Mouse (Mus musculus) heart, postnatal 10 days (tissue): ENCODE data around the gene Kif1bp. TPM values are rescaled to one million over a fixed set of nuclear protein-coding genes. Genes with fewer than 3 reads are reported as not detected.

Experiments
- total RNA-seq, 2 experiments: library from RNA; stranded (reverse); gene quantifications; 2 replicates each; pipeline ENCODE4 v1.2.3; 2021

Gene Kif1bp
- total RNA-seq, 2 experiments from 2014 or later = 36.0 to 36.5 TPM

Other genes with a start within 250 kb of the Kif1bp start
- 100 to 1,000 TPM; 167 to 178 TPM for gene Hk1, start 198.5 kb downstream of the Kif1bp start, total RNA-seq
- not detected for gene Hkdc1, start 156.0 kb downstream of the Kif1bp start, total RNA-seq
- gene 4930507D05Rik, start 129.0 kb downstream of the Kif1bp start, total RNA-seq = under 1 TPM; 0.27 to 0.45 TPM
- gene Supv3l1, start 128.7 kb downstream of the Kif1bp start, total RNA-seq = 10 to 100 TPM; 35.6 to 39.2 TPM
- 10 to 100 TPM; 50.5 to 53.9 TPM for gene Vps26a, start 91.7 kb downstream of the Kif1bp start, total RNA-seq
- gene Srgn, start 51.0 kb downstream of the Kif1bp start, total RNA-seq = 10 to 100 TPM; 31.1 to 33.4 TPM
- gene Ddx21, start 23.8 kb upstream of the Kif1bp start, total RNA-seq = 10 to 100 TPM; 36.6 to 38.2 TPM
- gene Ddx50, start 72.8 kb upstream of the Kif1bp start, total RNA-seq = 10 to 100 TPM; 78.8 to 80.0 TPM
- 1 to 10 TPM; 1.1 to 2.4 TPM for gene Stox1, start 147.7 kb upstream of the Kif1bp start, total RNA-seq
- gene Ccar1, start 213.8 kb upstream of the Kif1bp start, total RNA-seq = 10 to 100 TPM; 57.5 to 58.9 TPM